Mouse (Mus musculus) ES-E14 (cell line): ENCODE results near the gene Gm21954. TPM values are rescaled to one million over a fixed set of nuclear protein-coding genes. Genes with fewer than 3 reads are reported as not detected.

Experiments
- DNase-seq: peaks from one replicate; pipeline ENCODE4 v3.0.0-alpha.2; 2013; ENCODE audit warnings: low read depth, low spot score
- H3K27ac ChIP-seq: 2 replicates; pipeline ENCODE4 v1.5.1; 2012; ENCODE audit warnings: low read depth, mild to moderate bottlenecking, low read length, moderate library complexity, mixed read lengths; ENCODE audit not compliant: poor library complexity, insufficient read depth, severe bottlenecking
- H3K36me3 ChIP-seq: 2 replicates; pipeline ENCODE4 v1.6.1; 2012; ENCODE audit warnings: mild to moderate bottlenecking, low read length, moderate library complexity, mixed read lengths; ENCODE audit not compliant: control insufficient read depth, poor library complexity, insufficient read depth, severe bottlenecking
- H3K4me1 ChIP-seq, 2 experiments: fragments of 150-350 bp in 1 of 2; sonication (generic) in 1 of 2; 2 replicates each; pipeline ENCODE4 v1.6.1; 2012; ENCODE audit warnings: low read length in 2 of 2, mild to moderate bottlenecking in 1 of 2, mixed read lengths in 1 of 2; ENCODE audit not compliant: control insufficient read depth in 2 of 2, insufficient read depth in 2 of 2, poor library complexity in 1 of 2
- H3K4me3 ChIP-seq, 2 experiments: fragments of 150-350 bp in 1 of 2; sonication (generic) in 1 of 2; 2 replicates each; pipeline ENCODE4 v1.5.1; 2012; ENCODE audit warnings: low read length in 2 of 2, low read depth in 1 of 2, mild to moderate bottlenecking in 1 of 2, mixed read lengths in 1 of 2; ENCODE audit not compliant: insufficient read depth in 1 of 2, poor library complexity in 1 of 2, severe bottlenecking in 1 of 2
- H3K9ac ChIP-seq: 2 replicates; pipeline ENCODE4 v1.6.1; 2012; ENCODE audit warnings: low read depth, mild to moderate bottlenecking, low read length, mixed read lengths; ENCODE audit not compliant: poor library complexity, insufficient read depth, severe bottlenecking
- H3K9me3 ChIP-seq: fragments of 150-350 bp; sonication (generic); 2 replicates; pipeline ENCODE4 v1.6.1; 2012; ENCODE audit warnings: low read depth, mild to moderate bottlenecking, low read length; ENCODE audit not compliant: control insufficient read depth, insufficient read depth
- CHD2 ChIP-seq: IDR thresholded peaks from 2 replicates; pipeline ENCODE4 v1.6.1; 2014; ENCODE audit warnings: mild to moderate bottlenecking, low read depth, low read length, inconsistent platforms
- HCFC1 ChIP-seq: IDR thresholded peaks from 2 replicates; pipeline ENCODE4 v1.6.1; 2012; ENCODE audit warnings: low read length, inconsistent platforms, borderline replicate concordance; ENCODE audit not compliant: insufficient read depth
- MAFK ChIP-seq: IDR thresholded peaks from 2 replicates; pipeline ENCODE4 v1.6.1; 2014; ENCODE audit warnings: mild to moderate bottlenecking, low read depth, low read length, inconsistent platforms; ENCODE audit not compliant: insufficient read depth
- ZC3H11A ChIP-seq: IDR thresholded peaks from 2 replicates; pipeline ENCODE4 v1.6.1; 2012; ENCODE audit warnings: low read depth, mild to moderate bottlenecking, inconsistent platforms, low read length, borderline replicate concordance
- ZNF384 ChIP-seq: IDR thresholded peaks from 2 replicates; pipeline ENCODE4 v1.6.1; 2012; ENCODE audit warnings: low read depth, low read length, inconsistent platforms
- in situ Hi-C, 2 experiments: fragments of 600-800 bp; cut with MboI; formaldehyde crosslinking; loops; one replicate each; pipeline ENCODE4 v1.15.1; 2025; ENCODE audit warnings: low sequenced_read_pairs in 2 of 2, inconsistent platforms in 1 of 2; ENCODE audit not compliant: unreplicated experiment in 2 of 2
- total RNA-seq: library from RNA; depleted of rRNA; stranded (reverse); fragments of 300-350 nt; gene quantifications from 2 replicates; pipeline ENCODE4 v1.2.3, GENCODE M21; 2012; rRNA removed

Gm21954 gene
- not detected in 2 replicates for total RNA-seq

DNA sequence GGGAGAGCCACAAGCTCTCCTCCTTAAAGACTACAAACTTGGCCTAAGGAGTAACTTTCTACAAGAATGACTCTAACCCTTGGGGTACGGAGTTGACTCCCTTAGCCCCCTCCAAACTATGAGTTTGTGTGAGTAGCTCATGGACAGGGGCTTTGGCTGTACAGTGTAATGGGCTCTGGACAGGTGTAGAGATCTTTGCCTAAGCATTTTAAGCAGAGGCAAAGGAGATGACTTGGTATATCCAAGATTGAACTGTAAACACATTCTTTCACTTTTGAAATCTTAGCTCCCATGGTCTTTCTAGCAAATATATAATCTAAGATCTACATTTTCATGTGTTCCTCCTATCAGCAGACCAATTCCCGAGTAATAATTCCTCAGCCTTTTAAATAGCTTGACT lies at the start of gene Gm21954:
Gm21954 (minus strand) TSS at position 101 of the 400 bp plus-strand sequence.
- Histone ChIP-seq H3K4me3 (no peak within 1 kb of the TSS), H3K9ac (no peak within 1 kb of the TSS), H3K36me3 (no peaks in the 10 kb centered on the region), H3K4me1 (no peaks in the 10 kb centered on the region), H3K9me3 (no peaks in the 10 kb centered on the region), H3K27ac (no peak within 1 kb of the TSS)
- in situ Hi-C loops: no loop called here
- no peak for TF ChIP-seq MAFK
- DNase-seq: no peak

DNA sequence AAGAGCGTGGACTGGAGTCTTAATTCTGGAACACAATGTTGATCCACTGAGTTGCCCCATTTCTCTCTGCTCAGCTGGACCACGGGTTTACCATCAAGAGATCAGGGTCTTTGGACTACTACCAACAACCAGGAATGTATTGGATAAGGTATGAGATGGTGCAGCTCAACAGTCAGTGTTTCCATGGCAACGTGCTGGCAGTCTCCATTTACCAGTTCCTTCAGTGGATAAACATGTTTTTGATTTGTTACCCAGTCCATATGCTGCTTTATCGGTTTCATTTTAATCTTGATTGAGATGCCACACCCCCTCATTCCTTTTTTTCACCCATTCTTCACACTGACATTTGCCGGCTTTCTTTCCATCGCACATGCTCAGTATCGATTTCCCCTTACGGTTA lies 49.8 kb upstream of the Gm21954 start:
- in situ Hi-C loops: no loop called here
- H3K9me3 ChIP-seq: no peaks in the 10 kb centered on the region
- no peak for TF ChIP-seq CHD2
- TF ChIP-seq ZC3H11A: no peak
- TF ChIP-seq HCFC1: no peak
- TF ChIP-seq ZNF384: no peak
- TF ChIP-seq MAFK: no peak
- no peak for DNase-seq
- no peaks in the 10 kb centered on the region for H3K36me3 ChIP-seq
- H3K9ac ChIP-seq: no peak overlapping the region
- H3K27ac ChIP-seq: no peak overlapping the region
- H3K4me1 ChIP-seq: no peaks in the 10 kb centered on the region; a peak in 1 of 4 replicates
- H3K4me3 ChIP-seq: no peak overlapping the region

DNA sequence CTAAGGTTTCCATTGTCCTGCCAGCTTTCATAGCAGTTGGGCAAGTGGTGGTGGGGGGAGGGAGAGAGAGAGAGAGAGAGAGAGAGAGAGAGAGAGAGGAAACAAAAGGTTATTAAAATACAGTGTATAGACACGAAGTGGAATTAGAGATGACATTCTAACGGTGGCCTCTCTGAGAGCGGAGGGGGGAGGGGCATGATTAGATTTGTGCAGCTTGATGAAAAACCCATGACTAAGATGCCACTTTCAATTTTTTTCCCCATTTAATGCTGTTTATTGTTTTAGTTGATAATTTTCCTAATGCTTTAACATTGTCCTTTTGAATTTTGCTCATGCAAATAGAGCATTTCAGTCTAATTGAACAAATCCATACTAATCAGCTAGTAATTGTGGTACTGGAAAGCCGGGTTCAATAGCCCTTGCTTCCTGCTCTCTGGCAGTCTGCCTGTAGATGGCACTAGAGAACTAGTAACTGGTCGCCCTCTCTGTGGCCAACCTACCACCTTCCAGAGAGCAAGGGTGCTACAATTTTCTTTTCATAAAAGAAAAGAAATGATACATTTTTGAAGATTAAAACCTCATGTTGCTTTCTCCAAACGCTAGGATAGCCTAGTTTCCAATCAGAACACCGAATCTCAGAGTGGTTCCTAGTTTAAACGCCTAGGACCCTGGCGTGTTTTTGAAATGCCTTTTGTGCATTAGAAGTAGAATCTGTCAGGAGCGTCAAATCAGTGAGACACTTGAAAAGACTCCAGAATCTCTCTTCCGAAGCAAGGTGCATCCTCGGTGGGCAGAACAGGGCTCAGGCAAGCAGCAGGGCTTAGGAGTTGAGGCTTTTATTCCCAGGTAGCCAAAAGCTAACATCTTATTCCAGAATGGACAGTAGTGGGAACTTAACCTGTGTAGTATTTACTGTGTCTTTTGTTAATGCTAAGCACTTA lies 48.5 kb upstream of the Gm21954 start:
- no peak overlapping the region for H3K27ac ChIP-seq
- in situ Hi-C loops: no loop called here
- H3K36me3 ChIP-seq: no peaks in the 10 kb centered on the region
- DNase-seq: peak; percentile 54
- H3K9ac ChIP-seq: no peak overlapping the region
- H3K4me1 ChIP-seq: no peaks in the 10 kb centered on the region; a peak in 1 of 4 replicates
- H3K9me3 ChIP-seq: no peaks in the 10 kb centered on the region
- TF ChIP-seq ZNF384 (no peak), ZC3H11A (peak; percentile 65; the same call in 1 of the 2 replicates)
- H3K4me3 ChIP-seq: no peak overlapping the region

DNA sequence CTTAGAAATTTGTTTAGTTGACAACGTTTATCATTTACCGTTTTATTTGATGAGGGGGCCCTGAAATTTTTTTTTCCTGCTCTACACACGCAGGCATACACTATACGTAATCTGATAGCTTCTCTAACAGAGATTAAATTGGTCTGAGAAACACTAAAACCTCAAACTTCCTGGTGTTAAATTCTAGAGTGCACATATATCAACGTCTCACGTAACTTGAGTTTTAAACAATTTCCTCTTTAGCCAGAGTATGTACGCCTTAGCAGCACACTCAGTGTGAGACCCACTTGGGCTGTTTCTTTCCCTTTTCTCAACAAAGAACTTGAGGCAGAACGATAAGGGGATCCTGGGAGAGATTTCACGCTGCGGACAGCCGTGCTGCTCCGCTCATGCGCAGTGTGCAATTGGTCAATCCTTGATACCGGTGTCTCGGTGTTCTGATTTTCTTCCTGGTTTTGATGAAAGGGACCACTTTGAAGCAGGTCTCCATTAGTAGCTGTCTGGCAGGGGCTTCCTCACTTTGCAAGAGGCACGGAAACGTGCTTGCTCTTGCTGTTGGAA lies 45.5 kb upstream of the Gm21954 start:
- H3K4me1 ChIP-seq: no peaks in the 10 kb centered on the region
- no peak overlapping the region for H3K9ac ChIP-seq
- in situ Hi-C loops: no loop called here
- no peak overlapping the region for H3K4me3 ChIP-seq
- H3K36me3 ChIP-seq: no peaks in the 10 kb centered on the region
- no peak for DNase-seq
- no peak for TF ChIP-seq ZNF384
- no peak for TF ChIP-seq ZC3H11A
- no peak for TF ChIP-seq MAFK
- no peak for TF ChIP-seq CHD2
- no peak for TF ChIP-seq HCFC1
- H3K9me3 ChIP-seq: no peaks in the 10 kb centered on the region
- H3K27ac ChIP-seq: no peak overlapping the region

DNA sequence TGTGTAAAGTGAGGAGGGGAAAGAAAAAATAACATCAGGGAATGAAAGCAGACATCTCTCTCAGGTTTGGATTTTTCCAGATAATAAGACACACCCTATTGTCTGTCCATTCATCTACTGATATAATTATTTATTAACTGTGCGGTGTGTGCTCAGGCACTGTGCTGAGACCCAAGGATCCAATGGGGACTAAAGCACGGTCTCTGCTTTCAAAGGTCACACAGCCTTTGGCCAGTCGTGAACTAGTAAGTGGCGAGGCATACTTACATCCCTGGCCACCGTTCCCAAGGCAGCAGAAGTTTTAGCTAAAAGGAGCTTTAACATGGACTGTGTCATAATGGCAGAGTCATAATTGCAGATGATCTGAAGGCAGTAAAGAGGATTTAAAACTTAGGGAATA lies 44.0 kb upstream of the Gm21954 start:
- in situ Hi-C loops: no loop called here
- H3K9me3 ChIP-seq: no peaks in the 10 kb centered on the region
- no peak overlapping the region for H3K4me3 ChIP-seq
- no peaks in the 10 kb centered on the region for H3K36me3 ChIP-seq
- H3K27ac ChIP-seq: no peak overlapping the region
- H3K4me1 ChIP-seq: no peaks in the 10 kb centered on the region
- DNase-seq: no peak
- TF ChIP-seq MAFK (no peak), HCFC1 (no peak), ZNF384 (no peak), ZC3H11A (no peak), CHD2 (no peak)
- no peak overlapping the region for H3K9ac ChIP-seq
